Mouse (Mus musculus): ENCODE measurements around the gene Hkdc1. TPM values are rescaled to one million over a fixed set of nuclear protein-coding genes. Genes with fewer than 3 reads are reported as not detected.
"Not testable (repeated sequence)": the region's sequence is repeated elsewhere in the genome, so short reads cannot be mapped to it uniquely, and the experiment has no call there.

The Hkdc1 gene
- 0.37 and 0.51 TPM in 2 replicates for polyA plus RNA-seq (2015; fragmentation: Nextera tagmentation; extraction: Ambion mirVana)

DNA sequence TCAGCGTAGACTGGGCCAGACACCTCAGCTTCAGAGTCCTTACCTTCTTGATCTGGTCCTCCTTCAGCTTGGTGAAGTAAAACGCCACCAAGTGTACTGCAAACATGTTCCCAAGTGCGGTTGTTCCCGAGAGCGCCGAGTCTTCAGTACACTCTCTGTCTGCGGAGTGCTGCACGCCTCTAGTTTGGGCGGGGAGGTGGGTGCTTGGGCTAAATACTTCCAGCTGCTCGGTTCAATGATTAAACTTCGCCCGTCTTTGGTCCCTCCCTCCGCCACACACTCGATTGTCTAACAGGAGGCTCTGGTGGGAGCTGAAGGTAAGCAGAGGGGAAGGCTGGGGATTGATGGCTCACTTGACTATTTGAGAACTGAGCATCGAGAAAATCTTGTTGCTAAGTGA is at the start of gene Hkdc1:
Gene Hkdc1, minus strand, starts transcription at position 237 of the 400 bp plus-strand sequence.
- Histone ChIP-seq H3K9ac (ENCODE audit: low read depth, low read length) (no peak within 1 kb of the TSS), H3K27ac (ENCODE audit: low read length) (no peak within 1 kb of the TSS), H3K36me3 (ENCODE audit: control insufficient read depth, insufficient read depth, low read length) (no peaks in the 10 kb centered on the region), H3K4me2 (ENCODE audit: low read length) (no peak within 1 kb of the TSS), H3K4me3 (ENCODE audit: low read depth, low read length) (no peak within 1 kb of the TSS), H3K4me1 (ENCODE audit: control insufficient read depth, insufficient read depth, low read length) (no peaks in the 10 kb centered on the region), H3K27me3 (ENCODE audit: control insufficient read depth, insufficient read depth, low read depth, low read length) (no peaks in the 10 kb centered on the region), H3K9me3 (replicated peaks; ENCODE audit: control insufficient read depth, low read length, poor library complexity, severe bottlenecking) (no peaks in the 10 kb centered on the region)
- WGBS = 45% methylated on average over 15 of the region's 15 CpGs
- no peak for ATAC-seq

DNA sequence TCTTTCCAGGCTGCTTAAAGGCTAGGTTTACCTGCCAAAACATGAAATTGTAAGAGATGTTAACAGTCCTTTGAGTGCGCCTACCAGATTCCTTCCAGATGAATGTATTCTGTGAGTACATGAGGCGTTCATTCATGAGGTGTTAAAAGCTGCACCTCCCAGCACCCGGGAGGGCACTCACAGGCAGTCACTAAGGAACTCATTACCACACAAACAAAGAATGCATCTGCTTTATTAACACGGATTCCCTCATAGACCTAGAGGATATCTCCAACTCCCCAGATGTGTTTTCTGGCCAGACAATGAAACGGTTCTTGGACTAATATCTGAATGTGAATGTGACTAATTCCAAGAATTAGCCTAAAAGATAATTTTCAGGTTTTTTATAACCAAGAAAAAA is 48.8 kb upstream of the Hkdc1 start:
- Histone ChIP-seq H3K9ac (ENCODE audit: low read depth, low read length) (no peak overlapping the region), H3K4me2 (ENCODE audit: low read length) (no peak overlapping the region), H3K4me3 (ENCODE audit: low read depth, low read length) (no peak overlapping the region), H3K9me3 (replicated peaks; ENCODE audit: control insufficient read depth, low read length, poor library complexity, severe bottlenecking) (no peaks in the 10 kb centered on the region), H3K4me1 (ENCODE audit: control insufficient read depth, insufficient read depth, low read length) (no peaks in the 10 kb centered on the region; the same call in 1 of the 2 replicates), H3K27ac (ENCODE audit: low read length) (no peak overlapping the region), H3K27me3 (ENCODE audit: control insufficient read depth, insufficient read depth, low read depth, low read length) (no peaks in the 10 kb centered on the region), H3K36me3 (ENCODE audit: control insufficient read depth, insufficient read depth, low read length) (peaks cover 4% of the 10 kb centered on the region; the same call in 1 of the 2 replicates)
- WGBS = 46% methylated on average over 5 of the region's 5 CpGs
- ATAC-seq = no peak

DNA sequence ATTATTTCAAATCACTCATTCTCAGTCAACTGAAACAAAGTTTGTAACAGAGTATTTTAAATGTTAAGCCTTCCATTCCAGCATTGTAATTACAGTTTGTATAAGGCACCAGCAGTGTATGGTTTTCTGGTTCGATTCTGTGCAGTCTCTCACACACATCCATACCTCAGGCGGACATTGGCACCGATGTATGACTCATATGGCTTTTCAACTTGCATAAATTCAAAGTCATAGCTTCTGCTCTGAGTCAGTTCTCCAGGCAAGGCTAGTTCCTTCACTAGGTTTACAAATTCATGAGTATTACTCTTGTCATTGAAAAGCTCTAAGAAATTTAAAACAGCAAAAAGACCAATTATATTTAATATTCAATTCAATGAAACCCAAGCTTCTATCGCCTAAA is 47.4 kb upstream of the Hkdc1 start:
- ATAC-seq = no peak
- Histone ChIP-seq H3K9me3 (replicated peaks; ENCODE audit: control insufficient read depth, low read length, poor library complexity, severe bottlenecking) (no peaks in the 10 kb centered on the region), H3K27me3 (ENCODE audit: control insufficient read depth, insufficient read depth, low read depth, low read length) (no peaks in the 10 kb centered on the region), H3K4me3 (ENCODE audit: low read depth, low read length) (no peak overlapping the region), H3K27ac (ENCODE audit: low read length) (no peak overlapping the region), H3K36me3 (ENCODE audit: control insufficient read depth, insufficient read depth, low read length) (peaks cover 4% of the 10 kb centered on the region; the same call in 1 of the 2 replicates), H3K4me2 (ENCODE audit: low read length) (no peak overlapping the region), H3K9ac (ENCODE audit: low read depth, low read length) (no peak overlapping the region), H3K4me1 (ENCODE audit: control insufficient read depth, insufficient read depth, low read length) (no peaks in the 10 kb centered on the region; the same call in 1 of the 2 replicates)
- WGBS = 96% methylated on average over 4 of the region's 4 CpGs

DNA sequence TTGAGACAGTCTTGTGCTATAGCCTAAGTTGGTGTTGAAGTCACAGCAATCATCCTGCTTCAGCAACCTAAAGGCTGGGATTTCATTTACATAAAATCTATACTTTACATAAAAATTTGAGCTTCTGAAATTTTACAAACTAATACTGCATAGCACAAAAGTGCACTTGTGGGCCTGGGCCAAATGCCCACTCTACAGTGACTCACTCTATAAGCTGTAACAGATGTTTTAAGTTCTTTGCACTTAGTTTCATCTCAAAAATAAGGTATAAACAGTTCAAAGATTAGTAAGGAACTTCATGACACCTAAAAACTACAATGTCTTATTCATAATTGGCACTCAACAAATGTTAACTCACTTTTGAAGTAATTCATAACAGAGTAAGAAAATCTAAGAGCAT is 39.0 kb upstream of the Hkdc1 start:
- Histone ChIP-seq H3K27ac (ENCODE audit: low read length) (no peak overlapping the region), H3K9me3 (replicated peaks; ENCODE audit: control insufficient read depth, low read length, poor library complexity, severe bottlenecking) (no peaks in the 10 kb centered on the region), H3K36me3 (ENCODE audit: control insufficient read depth, insufficient read depth, low read length) (peaks cover 19% of the 10 kb centered on the region; the same call in 1 of the 2 replicates), H3K4me2 (ENCODE audit: low read length) (no peak overlapping the region), H3K27me3 (ENCODE audit: control insufficient read depth, insufficient read depth, low read depth, low read length) (no peaks in the 10 kb centered on the region), H3K9ac (ENCODE audit: low read depth, low read length) (no peak overlapping the region), H3K4me3 (ENCODE audit: low read depth, low read length) (no peak overlapping the region), H3K4me1 (ENCODE audit: control insufficient read depth, insufficient read depth, low read length) (no peaks in the 10 kb centered on the region)
- ATAC-seq = no peak

DNA sequence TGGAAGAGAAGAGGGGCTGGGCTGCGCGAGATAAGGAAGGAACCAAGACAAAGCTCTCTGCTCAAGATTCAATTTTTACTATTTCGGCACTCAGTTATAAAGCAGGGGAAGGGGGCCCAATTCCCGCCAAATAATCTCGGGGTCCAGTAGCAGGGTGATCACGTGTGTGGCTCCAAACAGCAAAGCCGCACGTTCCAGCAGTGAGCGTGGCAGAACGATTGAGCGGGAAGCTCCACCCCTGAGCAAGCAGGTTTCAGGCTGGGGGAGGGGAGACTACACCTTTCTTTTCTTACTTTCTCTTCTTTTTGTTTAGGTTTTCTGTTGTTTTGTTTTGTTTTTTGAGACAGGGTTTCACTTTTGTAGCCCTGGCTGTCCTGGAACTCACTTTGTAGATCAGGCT is 29.7 kb upstream of the Hkdc1 start:
- not testable (repeated sequence) for H3K4me2 ChIP-seq (ENCODE audit: low read length); H3K9me3 ChIP-seq (replicated peaks; ENCODE audit: control insufficient read depth, low read length, poor library complexity, severe bottlenecking); H3K4me3 ChIP-seq (ENCODE audit: low read depth, low read length); H3K27me3 ChIP-seq (ENCODE audit: control insufficient read depth, insufficient read depth, low read depth, low read length); ATAC-seq; H3K9ac ChIP-seq (ENCODE audit: low read depth, low read length); H3K27ac ChIP-seq (ENCODE audit: low read length)
- WGBS = 79% methylated on average over 11 of the region's 11 CpGs
- Histone ChIP-seq H3K4me1 (ENCODE audit: control insufficient read depth, insufficient read depth, low read length) (peaks cover 15% of the 10 kb centered on the region), H3K36me3 (ENCODE audit: control insufficient read depth, insufficient read depth, low read length) (peaks cover 12% of the 10 kb centered on the region; the same call in 1 of the 2 replicates)

DNA sequence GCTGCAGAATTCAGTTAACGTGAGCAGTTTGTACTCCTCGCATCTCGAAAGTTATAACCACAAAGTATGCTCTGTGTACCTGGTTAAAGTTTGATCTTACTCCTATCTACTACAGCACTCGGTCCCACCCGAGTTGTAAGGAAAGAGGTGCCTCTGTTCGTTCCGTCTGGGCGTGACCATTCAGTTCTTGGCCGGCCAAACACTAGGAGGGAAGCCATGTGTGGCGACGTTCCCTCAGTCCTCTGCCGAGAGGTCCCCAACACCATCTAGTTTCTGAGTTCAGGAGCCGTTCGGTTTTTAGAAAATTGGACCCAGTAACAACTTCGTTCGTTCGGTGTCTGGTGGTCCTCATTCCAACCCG is 28.0 kb upstream of the Hkdc1 start:
- WGBS = 38% methylated on average over 18 of the region's 18 CpGs
- H3K4me2 ChIP-seq (ENCODE audit: low read length) = peak overlapping the region; percentile 81
- H3K36me3 ChIP-seq (ENCODE audit: control insufficient read depth, insufficient read depth, low read length) = peaks cover 13% of the 10 kb centered on the region
- peak overlapping the region; percentile 68 for H3K4me3 ChIP-seq (ENCODE audit: low read depth, low read length)
- H3K9me3 ChIP-seq (replicated peaks; ENCODE audit: control insufficient read depth, low read length, poor library complexity, severe bottlenecking) = no peaks in the 10 kb centered on the region
- H3K9ac ChIP-seq (ENCODE audit: low read depth, low read length) = peak overlapping the region; percentile 92
- ATAC-seq = no peak
- no peaks in the 10 kb centered on the region for H3K27me3 ChIP-seq (ENCODE audit: control insufficient read depth, insufficient read depth, low read depth, low read length)
- peak overlapping the region; percentile 95 for H3K27ac ChIP-seq (ENCODE audit: low read length)
- peaks cover 15% of the 10 kb centered on the region for H3K4me1 ChIP-seq (ENCODE audit: control insufficient read depth, insufficient read depth, low read length)

DNA sequence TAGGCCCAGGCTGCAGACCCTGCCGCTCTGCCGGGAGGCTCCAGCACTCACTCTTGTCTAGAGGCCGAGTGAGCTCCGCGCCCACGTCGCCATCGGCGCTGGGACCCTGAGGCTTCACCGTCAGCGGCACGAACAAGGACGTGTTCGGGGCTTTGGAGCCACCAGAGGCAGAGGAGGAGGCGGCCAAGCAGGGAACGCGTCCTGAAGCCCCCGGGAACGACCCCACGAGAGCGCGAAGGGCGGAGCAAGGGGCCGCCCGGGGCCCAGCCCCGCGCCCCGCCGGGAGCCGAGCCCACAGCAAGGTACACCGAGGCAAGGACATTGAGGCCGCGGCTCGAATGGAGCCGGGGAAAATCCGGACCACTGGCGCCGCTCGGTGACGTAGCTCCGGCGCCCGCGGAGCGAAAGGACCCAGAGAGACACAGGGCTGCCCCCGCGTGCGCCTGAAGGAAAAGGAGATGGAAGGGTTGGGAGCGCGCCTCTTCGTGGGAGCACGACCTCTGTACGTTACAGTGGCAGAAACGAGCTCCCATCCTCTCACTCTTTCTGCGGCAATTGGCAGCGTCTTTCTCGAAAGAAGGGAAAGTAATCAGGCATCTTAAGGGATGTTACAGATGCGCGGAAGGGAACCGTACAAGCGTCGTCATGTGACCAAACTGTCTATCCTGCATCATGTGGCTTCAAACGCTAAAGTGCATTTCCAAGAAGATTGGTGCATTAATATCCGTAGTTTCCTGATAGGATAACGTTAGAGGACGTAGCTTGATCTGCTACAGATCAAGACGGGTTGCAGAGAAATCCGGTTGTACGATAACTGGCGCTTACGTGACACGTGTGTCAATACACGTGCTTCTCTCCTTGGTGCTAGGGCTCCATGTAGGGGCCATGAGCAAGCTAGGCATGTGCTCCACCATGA is 27.3 kb upstream of the Hkdc1 start, which contains the start of the genes 4930507D05Rik and Supv3l1:
Gene 4930507D05Rik, plus strand, starts transcription at position 126 of the 916 bp plus-strand sequence.
Gene Supv3l1, minus strand, starts transcription at position 375 of the 916 bp plus-strand sequence.
- Histone ChIP-seq H3K27ac (ENCODE audit: low read length) (peak within 1 kb of the TSS; percentile 95), H3K27me3 (ENCODE audit: control insufficient read depth, insufficient read depth, low read depth, low read length) (no peaks in the 10 kb centered on the region), H3K9me3 (replicated peaks; ENCODE audit: control insufficient read depth, low read length, poor library complexity, severe bottlenecking) (no peaks in the 10 kb centered on the region), H3K9ac (ENCODE audit: low read depth, low read length) (peak within 1 kb of the TSS; percentile 92), H3K4me3 (ENCODE audit: low read depth, low read length) (peak within 1 kb of the TSS; percentile 68), H3K4me1 (ENCODE audit: control insufficient read depth, insufficient read depth, low read length) (peaks cover 15% of the 10 kb centered on the region), H3K4me2 (ENCODE audit: low read length) (peak within 1 kb of the TSS; percentile 81), H3K36me3 (ENCODE audit: control insufficient read depth, insufficient read depth, low read length) (peaks cover 14% of the 10 kb centered on the region)
- peak; percentile 96 for ATAC-seq
- under 1% methylated on average over 71 of the region's 73 CpGs for whole genome bisulfite sequencing

DNA sequence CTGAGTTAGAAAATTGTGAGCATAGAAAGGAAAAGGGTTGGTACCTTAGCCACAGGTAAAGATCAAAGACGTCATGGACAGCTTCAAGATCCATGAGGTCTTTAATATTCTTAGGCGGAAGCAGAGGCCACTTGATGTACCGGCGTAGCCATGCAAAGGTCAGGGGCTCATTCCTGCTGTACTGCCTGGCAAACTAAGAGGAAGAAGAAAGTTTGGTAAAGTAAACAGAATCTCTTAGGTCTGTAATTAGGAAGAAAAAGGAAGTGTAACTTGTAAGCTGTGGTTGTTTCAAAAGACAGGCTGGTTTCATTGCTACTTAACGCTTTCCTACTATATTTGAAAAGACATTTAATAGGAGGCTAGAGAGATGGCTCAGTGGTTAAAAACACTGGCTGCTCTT is 8.1 kb upstream of the Hkdc1 start:
- Histone ChIP-seq H3K4me3 (ENCODE audit: low read depth, low read length) (no peak overlapping the region), H3K36me3 (ENCODE audit: control insufficient read depth, insufficient read depth, low read length) (peaks cover 50% of the 10 kb centered on the region), H3K27ac (ENCODE audit: low read length) (no peak overlapping the region), H3K4me1 (ENCODE audit: control insufficient read depth, insufficient read depth, low read length) (no peaks in the 10 kb centered on the region), H3K9me3 (replicated peaks; ENCODE audit: control insufficient read depth, low read length, poor library complexity, severe bottlenecking) (no peaks in the 10 kb centered on the region), H3K4me2 (ENCODE audit: low read length) (no peak overlapping the region), H3K9ac (ENCODE audit: low read depth, low read length) (no peak overlapping the region), H3K27me3 (ENCODE audit: control insufficient read depth, insufficient read depth, low read depth, low read length) (no peaks in the 10 kb centered on the region)
- ATAC-seq = no peak
- WGBS = 94% methylated on average over 5 of the region's 5 CpGs

Measured in midbrain, embryonic 16.5 days (tissue).